Mouse (Mus musculus) stomach, postnatal 0 days (tissue): ENCODE results near the gene Tmem231. TPM values are rescaled to one million over a fixed set of nuclear protein-coding genes. Genes with fewer than 3 reads are reported as not detected.

ENCODE experiments used
- ATAC-seq: fragments of 200-750 bp; cut with Nextera tagmentation; 2 replicates; pipeline ENCODE4 v1.8.0; 2017; ENCODE audit not compliant: low FRiP score, low TSS enrichment
- DNase-seq: peaks from one replicate; pipeline ENCODE4 v3.0.0-alpha.2; 2016; ENCODE audit warnings: low spot score
- H3K27ac ChIP-seq: fragments of 300-500 bp; sonication (generic); replicated peaks from 2 replicates; pipeline ENCODE4 v1.5.1; 2014; ENCODE audit warnings: mild to moderate bottlenecking, control low read depth
- H3K27me3 ChIP-seq: fragments of 300-500 bp; sonication (generic); 2 replicates; pipeline ENCODE4 v1.6.1; 2014; ENCODE audit warnings: low read length; ENCODE audit not compliant: control insufficient read depth, insufficient read depth
- H3K36me3 ChIP-seq: fragments of 300-500 bp; sonication (generic); 2 replicates; pipeline ENCODE4 v1.6.1; 2014; ENCODE audit warnings: low read length, mixed read lengths; ENCODE audit not compliant: control insufficient read depth, insufficient read depth
- H3K4me1 ChIP-seq: fragments of 300-500 bp; sonication (generic); replicated peaks from 2 replicates; pipeline ENCODE4 v1.6.1; 2014; ENCODE audit warnings: antibody characterized with exemption; ENCODE audit not compliant: control insufficient read depth, insufficient read depth
- H3K4me2 ChIP-seq: fragments of 300-500 bp; sonication (generic); replicated peaks from 2 replicates; pipeline ENCODE4 v1.6.1; 2014; ENCODE audit warnings: low read depth, mild to moderate bottlenecking, control low read depth, moderate library complexity
- H3K4me3 ChIP-seq: fragments of 300-500 bp; sonication (generic); 2 replicates; pipeline ENCODE4 v1.5.1; 2014; ENCODE audit warnings: low read depth, low read length, control low read depth
- H3K9ac ChIP-seq: fragments of 300-500 bp; sonication (generic); 2 replicates; pipeline ENCODE4 v1.6.1; 2014; ENCODE audit warnings: mild to moderate bottlenecking, low read length, control low read depth, mixed read lengths
- H3K9me3 ChIP-seq: fragments of 300-500 bp; sonication (generic); 2 replicates; pipeline ENCODE4 v1.6.1; 2016; ENCODE audit warnings: low read length; ENCODE audit not compliant: control insufficient read depth
- CTCF ChIP-seq: IDR thresholded peaks from 2 replicates; pipeline ENCODE4 v1.5.1; 2016; ENCODE audit warnings: antibody characterized with exemption, low read depth, mild to moderate bottlenecking, moderate library complexity
- EP300 ChIP-seq: optimal IDR thresholded peaks from 2 replicates; pipeline ENCODE3; 2016; ENCODE audit warnings: antibody characterized with exemption
- WGBS: fragments of 180-500 bp; shearing (Covaris S2); extraction: QIAGEN DNeasy Blood & Tissue Kit; methylation state at CpG from one replicate; pipeline ENCODE4 v1.1.7; 2014; 5-methylcytosine and 5-hydroxymethylcytosine counted together
- polyA plus RNA-seq: library from polyadenylated mRNA; unstranded; fragments of >200 nt; fragmentation: Nextera tagmentation; extraction: Ambion mirVana; gene quantifications from 2 replicates; pipeline ENCODE4 v1.2.1, GENCODE M21; 2015

The Tmem231 gene
- polyA plus RNA-seq, 1 experiment from 2014 or later: 3.3 TPM

GRCm38 (mm10) chr8:111868664-111869063 lies 65.0 kb downstream of the Tmem231 start:
- DNase-seq: no peak
- H3K4me2 ChIP-seq: no peak overlapping the region
- no peaks in the 10 kb centered on the region for H3K4me1 ChIP-seq
- no peak overlapping the region for H3K9ac ChIP-seq
- no peak overlapping the region for H3K4me3 ChIP-seq
- 54% methylated on average over 2 of the region's 2 CpGs for WGBS
- TF ChIP-seq EP300 (no peak), CTCF (no peak)
- no peaks in the 10 kb centered on the region for H3K36me3 ChIP-seq
- ATAC-seq: no peak
- H3K9me3 ChIP-seq: no peaks in the 10 kb centered on the region
- no peak overlapping the region for H3K27ac ChIP-seq
- H3K27me3 ChIP-seq: no peaks in the 10 kb centered on the region

GRCm38 (mm10) chr8:111865857-111866256 lies 67.8 kb downstream of the Tmem231 start:
- no peak for TF ChIP-seq EP300
- TF ChIP-seq CTCF: no peak
- H3K27ac ChIP-seq: no peak overlapping the region
- H3K27me3 ChIP-seq: no peaks in the 10 kb centered on the region
- H3K36me3 ChIP-seq: 0 out of 2 replicates have a peak, but pooled peaks cover 2% of the 10 kb centered on the region
- DNase-seq (no peak), ATAC-seq (no peak)
- H3K9ac ChIP-seq: no peak overlapping the region
- WGBS: 76% methylated on average over 6 of the region's 6 CpGs
- H3K4me2 ChIP-seq: no peak overlapping the region
- H3K4me3 ChIP-seq: no peak overlapping the region
- H3K4me1 ChIP-seq: no peaks in the 10 kb centered on the region
- H3K9me3 ChIP-seq: no peaks in the 10 kb centered on the region

- no peaks in the 10 kb centered on the region for H3K9me3 ChIP-seq
- H3K9ac ChIP-seq: no peak overlapping the region
- TF ChIP-seq EP300 (no peak), CTCF (no peak)
- H3K4me1 ChIP-seq: no peaks in the 10 kb centered on the region
- H3K27me3 ChIP-seq: no peaks in the 10 kb centered on the region
- DNase-seq: peak; percentile 29
- no peak overlapping the region for H3K4me3 ChIP-seq
- WGBS: 74% methylated on average over 8 of the region's 8 CpGs
- H3K36me3 ChIP-seq: 0 out of 2 replicates have a peak, but pooled peaks cover 2% of the 10 kb centered on the region
- H3K27ac ChIP-seq: no peak overlapping the region
- H3K4me2 ChIP-seq: no peak overlapping the region
- peak; percentile 87; the same call in 1 of the 2 replicates for ATAC-seq
Measured at GRCm38 (mm10) chr8:111865130-111865852, 68.4 kb downstream of the Tmem231 start.

- Histone ChIP-seq H3K9ac (no peak overlapping the region), H3K27ac (no peak overlapping the region), H3K9me3 (no peaks in the 10 kb centered on the region), H3K4me1 (no peaks in the 10 kb centered on the region), H3K4me2 (no peak overlapping the region), H3K36me3 (0 out of 2 replicates have a peak, but pooled peaks cover 2% of the 10 kb centered on the region), H3K27me3 (no peaks in the 10 kb centered on the region), H3K4me3 (no peak overlapping the region)
- ATAC-seq (no peak), DNase-seq (no peak)
- TF ChIP-seq CTCF (no peak), EP300 (no peak)
- 76% methylated on average over 8 of the region's 8 CpGs for WGBS
Measured at GRCm38 (mm10) chr8:111864648-111865047, 69.0 kb downstream of the Tmem231 start.

- no peak for ATAC-seq
- WGBS: 83% methylated on average over 4 of the region's 4 CpGs
- H3K27ac ChIP-seq: no peak overlapping the region
- H3K9me3 ChIP-seq: no peaks in the 10 kb centered on the region
- no peak overlapping the region for H3K4me3 ChIP-seq
- no peaks in the 10 kb centered on the region for H3K27me3 ChIP-seq
- no peak overlapping the region for H3K9ac ChIP-seq
- H3K4me2 ChIP-seq: no peak overlapping the region
- H3K4me1 ChIP-seq: no peaks in the 10 kb centered on the region
- 0 out of 2 replicates have a peak, but pooled peaks cover 2% of the 10 kb centered on the region for H3K36me3 ChIP-seq
- DNase-seq: no peak
- TF ChIP-seq EP300: no peak
- no peak for TF ChIP-seq CTCF
Measured at GRCm38 (mm10) chr8:111863280-111863679, 70.4 kb downstream of the Tmem231 start.

Other genes starting within 250 kb of the Tmem231 start
- gene Ctrb1, start 242.9 kb downstream of the Tmem231 start, polyA plus RNA-seq: 20.2 and 24.1 TPM in 2 replicates
- 22.6 and 27.4 TPM in 2 replicates for gene Bcar1, start 190.1 kb downstream of the Tmem231 start, polyA plus RNA-seq
- gene Cfdp1, start 79.6 kb downstream of the Tmem231 start, polyA plus RNA-seq: 98.6 and 101 TPM in 2 replicates
- 9.9 and 10.1 TPM in 2 replicates for gene Tmem170, start 57.1 kb downstream of the Tmem231 start, polyA plus RNA-seq
- gene Chst5, start 23.4 kb downstream of the Tmem231 start, polyA plus RNA-seq: 0.36 and 0.39 TPM in 2 replicates
- 290 and 292 TPM in 2 replicates for gene Gabarapl2, start 6.8 kb upstream of the Tmem231 start, polyA plus RNA-seq
- gene Adat1, start 58.4 kb upstream of the Tmem231 start, polyA plus RNA-seq: 2.5 TPM in 2 replicates
- 96.0 and 96.5 TPM in 2 replicates for gene Kars, start 77.4 kb upstream of the Tmem231 start, polyA plus RNA-seq
- gene Terf2ip, start 77.5 kb upstream of the Tmem231 start, polyA plus RNA-seq: 10.2 and 11.2 TPM in 2 replicates
- gene Gm6793, start 81.2 kb upstream of the Tmem231 start, polyA plus RNA-seq: 0.23 and 0.28 TPM in 2 replicates